Mouse (Mus musculus): Measurements from ENCODE around the gene Tubb4b.

Tubb4b gene

DNA sequence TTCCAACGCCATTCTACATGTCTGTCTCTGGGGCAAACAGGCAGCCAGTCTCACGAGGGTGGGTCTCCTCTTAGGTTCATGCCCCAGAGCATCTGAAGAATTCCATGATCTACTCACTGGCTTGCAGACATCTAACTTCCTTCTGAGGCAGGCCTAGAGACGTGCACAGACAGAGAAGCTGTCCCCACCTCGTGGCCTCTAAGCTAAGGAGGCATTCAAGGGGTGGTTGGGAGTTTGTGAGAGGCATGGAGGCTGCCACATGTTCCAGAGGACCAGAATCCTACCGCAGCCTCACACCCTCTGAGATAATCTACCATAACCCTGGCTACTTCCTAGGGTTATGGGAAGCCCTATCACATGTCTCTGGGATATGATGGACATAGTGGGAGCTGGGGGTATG lies 30.5 kb downstream of the Tubb4b start:
- DNase-seq (ENCODE audit: low spot score in 2 of 2): peak in 1 of 2 experiments; percentile 56

DNA sequence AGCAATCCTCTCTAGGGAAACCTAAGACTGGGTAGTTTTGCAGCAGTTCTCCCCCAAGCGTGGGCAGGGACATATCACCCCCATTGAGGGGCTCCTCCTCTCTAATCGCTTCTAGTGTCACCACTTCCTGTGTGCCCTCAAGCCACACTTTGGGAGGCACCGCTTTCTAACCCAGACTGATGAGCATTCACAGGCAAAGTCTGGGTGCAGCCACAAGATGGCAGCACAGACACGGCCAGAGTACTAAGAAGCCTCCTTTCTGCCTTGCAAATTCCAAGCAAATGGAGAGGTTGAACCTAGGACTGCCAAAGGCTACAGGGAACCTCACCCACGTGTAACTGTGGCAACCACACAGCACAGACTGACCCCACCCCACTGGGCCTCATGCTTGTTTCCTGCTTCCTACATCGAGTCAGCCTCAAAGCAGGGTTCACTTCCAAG lies 31.2 kb downstream of the Tubb4b start:
- peak; percentile 82 to 88 for DNase-seq (ENCODE audit: low spot score in 2 of 2)

DNA sequence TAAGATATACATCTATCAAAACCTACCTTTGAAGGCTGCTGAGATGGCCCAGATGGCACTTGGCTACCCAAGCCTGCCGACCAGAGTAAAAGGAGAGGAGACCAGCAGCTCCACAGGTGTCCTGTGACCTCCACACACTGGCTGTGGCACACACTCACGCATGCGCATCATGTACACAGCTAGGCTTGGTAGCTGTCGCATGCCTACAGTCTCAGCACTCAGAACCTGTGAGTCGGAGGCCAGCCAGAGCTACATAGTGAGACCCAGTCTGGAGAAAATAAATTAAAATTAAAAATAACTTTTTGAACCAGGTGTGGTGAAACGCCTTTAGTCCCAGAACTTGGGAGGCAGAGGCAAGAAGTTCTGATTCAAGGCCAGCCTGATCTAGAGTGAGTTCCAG lies 36.7 kb downstream of the Tubb4b start:
- DNase-seq (ENCODE audit: low spot score in 2 of 2): no peak

DNA sequence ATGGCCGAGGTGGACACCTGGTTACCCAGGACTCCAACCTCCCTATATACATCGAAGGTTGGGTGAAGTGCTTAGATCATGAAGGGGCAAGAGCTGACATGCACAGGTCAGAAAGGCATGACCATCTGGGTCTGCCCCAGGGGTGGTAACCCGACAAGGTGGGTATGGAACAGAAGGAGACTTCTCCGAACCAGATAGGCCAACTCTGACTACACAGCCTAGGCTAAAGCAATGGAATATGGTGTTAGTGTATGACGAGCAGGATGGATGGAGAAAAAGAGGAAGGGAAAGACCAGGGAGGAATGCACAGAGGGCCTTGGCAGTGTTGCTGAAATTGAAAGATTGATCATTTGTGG lies 37.9 kb downstream of the Tubb4b start:
- no peak for DNase-seq (ENCODE audit: low spot score in 2 of 2)

DNA sequence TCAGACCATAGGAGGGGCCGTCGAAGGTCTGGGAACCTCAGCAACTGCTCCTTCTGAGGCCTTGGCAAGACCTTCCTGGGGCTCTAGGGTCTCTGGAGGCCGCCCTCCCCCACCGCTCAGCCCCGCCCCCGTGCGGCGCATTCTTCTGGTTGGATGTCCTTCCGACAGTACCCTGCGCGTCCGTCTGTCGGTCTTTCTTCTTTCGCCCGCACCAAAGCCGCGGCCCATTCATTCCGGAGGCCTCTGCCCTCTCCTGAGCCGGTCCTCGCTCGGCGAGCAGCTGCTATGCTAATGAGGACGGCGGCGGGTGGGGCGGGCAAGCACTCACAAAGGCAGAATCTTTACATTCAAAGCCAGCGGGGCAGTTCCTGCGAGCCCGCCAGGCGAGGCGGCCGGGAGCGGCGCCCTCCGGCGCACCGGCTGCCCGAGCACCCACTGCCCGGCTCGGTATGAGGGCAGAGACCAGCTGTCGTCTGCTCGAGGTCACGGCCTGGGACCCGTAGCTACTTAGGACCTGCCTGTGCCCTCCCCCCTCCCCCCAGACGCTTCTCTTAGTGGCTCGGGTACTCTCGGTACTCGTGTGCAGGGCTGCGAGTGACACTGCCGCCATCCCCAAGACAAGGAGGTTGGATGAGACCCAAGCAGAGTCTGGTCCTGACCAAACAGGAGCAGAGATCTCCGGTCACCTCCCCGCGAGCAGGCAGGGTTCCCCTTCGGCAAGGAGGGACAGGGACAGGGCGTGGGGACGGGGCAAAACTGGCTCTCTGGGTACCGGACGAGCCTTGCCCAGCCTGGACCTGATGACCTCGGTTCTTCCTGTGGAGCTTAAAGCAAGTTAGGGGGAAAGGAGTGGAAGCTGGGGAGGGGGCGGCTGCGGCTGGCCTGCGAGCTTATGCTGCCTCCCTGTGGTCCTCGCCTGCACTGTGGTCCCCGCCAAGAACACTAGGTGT lies 38.6 kb downstream of the Tubb4b start:
- peak; percentile 60 to 84 for DNase-seq (ENCODE audit: low spot score in 2 of 2)

DNA sequence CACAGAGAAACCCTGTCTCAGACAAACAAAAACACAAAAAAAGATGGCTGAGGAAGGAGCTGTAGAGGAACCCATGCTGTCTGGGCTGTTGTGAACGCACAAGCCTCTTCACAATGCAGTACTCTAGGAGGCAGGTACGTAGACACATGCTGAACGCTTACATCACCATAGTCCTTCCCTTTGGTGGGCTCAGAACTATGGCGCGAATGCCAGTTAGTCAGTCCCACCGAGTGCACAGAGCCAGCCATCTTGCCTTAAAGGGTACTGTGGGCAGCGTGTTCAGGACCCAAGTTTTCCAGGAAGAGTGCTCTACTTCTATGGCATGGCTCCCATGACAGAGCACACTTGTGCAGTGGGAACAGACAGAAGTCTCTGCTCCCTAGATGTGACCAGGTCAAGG lies 40.0 kb downstream of the Tubb4b start:
- no peak for DNase-seq (ENCODE audit: low spot score in 2 of 2)

DNA sequence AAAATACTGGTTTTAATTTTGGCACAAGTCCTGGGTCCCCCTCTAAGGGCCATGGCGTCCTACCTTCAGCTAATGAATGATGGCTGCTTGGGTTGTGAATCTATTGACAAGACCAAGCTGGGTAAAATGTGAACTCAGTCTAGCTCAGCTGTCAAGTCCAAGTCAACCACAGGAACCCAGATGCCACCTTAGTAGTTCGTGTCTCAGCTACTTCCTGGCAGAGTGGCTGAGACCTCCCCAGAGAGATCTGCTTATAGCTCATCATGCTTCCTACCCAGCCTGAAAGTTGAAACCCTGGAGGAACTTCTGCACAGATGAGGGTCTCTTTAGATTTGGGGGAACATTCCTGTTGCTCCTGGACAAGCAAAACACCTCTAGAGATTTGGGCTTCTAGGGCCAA lies 41.2 kb downstream of the Tubb4b start:
- no peak for DNase-seq (ENCODE audit: low spot score in 2 of 2)

DNA sequence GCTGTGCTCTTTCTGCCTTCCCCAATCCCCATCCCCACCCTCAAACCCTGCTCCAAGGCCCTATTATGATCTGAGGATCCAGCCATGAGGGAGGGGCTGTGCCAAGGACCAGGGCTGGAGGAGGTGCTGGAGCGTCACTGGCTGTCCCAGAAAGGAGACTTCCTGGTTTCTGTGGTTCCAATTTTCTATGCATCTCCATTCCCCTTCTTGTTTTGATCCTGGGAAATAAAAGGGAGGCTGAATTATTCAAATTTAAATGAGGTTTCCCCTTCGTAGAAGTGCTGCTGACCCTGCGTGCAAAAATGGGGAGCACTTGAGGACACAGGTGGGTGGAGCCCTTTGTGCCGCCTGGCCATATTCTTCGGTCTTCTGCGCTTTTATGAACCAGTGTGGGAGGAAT lies 41.8 kb downstream of the Tubb4b start:
- DNase-seq (ENCODE audit: low spot score in 2 of 2): no peak

DNA sequence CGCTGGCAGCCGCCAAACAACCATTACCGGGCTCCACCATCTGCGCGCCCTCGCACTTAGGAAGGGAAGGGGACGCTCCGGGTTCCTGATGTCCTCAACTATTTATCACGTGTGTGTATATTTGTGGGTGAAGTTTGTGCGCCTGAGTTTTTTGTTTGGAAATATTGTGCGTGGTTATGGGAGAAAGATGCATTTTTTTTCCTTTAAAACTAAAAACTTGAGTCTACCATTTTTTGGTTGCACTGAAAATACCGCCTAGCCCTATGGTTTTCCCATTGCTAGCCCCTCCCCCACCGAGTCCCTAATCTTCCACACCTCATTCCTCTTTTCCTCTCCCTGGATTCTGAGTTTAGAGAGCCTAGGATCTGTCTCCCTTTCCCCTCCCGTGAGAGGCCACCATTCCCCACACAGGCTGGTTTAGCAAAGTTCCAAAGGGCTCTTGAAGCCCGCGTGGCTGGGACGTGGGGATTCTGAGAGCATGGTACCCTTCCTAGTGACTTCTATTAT lies 42.6 kb downstream of the Tubb4b start:
- DNase-seq (ENCODE audit: low spot score in 2 of 2): peak in 1 of 2 experiments; percentile 81

DNA sequence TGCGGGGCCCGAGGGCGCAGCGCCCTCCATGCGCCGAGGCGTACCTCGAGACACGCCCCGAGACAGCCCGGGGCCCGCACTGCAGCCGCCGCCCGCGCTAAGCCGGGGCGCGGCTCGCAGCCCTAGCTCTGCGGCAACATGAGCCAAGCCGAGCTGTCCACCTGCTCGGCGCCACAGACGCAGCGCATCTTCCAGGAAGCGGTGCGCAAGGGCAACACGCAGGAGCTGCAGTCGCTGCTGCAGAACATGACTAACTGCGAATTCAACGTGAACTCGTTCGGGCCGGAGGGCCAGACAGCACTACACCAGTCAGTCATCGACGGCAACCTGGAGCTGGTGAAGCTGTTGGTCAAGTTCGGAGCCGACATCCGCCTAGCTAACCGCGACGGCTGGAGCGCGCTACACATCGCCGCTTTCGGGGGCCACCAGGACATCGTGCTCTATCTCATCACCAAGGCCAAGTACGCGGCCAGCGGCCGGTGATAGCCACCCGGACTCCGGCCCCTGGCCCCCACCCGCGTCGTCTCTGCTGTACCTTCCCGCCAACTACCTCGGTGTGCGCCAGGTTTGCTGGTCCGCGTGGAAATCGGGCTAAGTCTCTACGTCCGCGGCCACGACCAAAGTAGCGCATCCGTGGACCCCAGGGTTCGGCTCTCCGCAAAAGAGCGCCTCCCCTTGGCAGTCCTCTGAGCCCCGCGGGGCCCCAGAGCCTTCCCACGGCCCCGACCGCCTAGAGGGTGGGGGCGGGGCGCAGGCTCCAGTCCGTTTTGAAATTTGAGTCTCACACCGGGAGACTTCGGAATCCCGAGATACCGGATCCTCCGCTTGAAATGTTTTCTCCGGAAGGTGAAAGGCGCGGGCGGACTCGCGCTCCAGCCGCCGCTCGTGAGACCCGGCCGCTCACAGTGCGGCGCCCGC lies 43.3 kb downstream of the Tubb4b start:
- DNase-seq (ENCODE audit: low spot score in 2 of 2): peak; percentile 56 to 82

DNA sequence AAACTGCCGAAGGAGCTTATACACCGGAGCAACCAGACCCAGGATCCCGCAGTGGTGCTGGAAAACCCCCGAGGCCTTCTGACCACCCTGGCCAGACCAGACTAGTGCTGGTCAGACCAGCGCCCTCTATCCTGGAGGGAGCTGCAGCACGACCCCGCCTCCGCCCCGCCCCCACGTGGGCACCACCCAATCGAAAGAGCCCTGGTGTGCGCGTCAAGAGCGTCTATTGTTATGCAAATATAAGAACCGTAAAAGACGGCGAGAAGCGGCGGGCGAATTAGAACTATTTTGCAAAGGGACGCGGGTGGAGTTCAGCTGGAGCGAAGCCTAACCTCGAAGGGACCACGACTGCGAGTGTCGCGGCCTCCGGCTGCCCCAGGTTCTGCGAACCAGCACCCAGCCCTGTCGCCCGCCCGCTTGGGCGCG lies 44.0 kb downstream of the Tubb4b start, which contains the start of gene Nrarp:
Gene Nrarp (plus strand): TSS at position 281 of the 426 bp plus-strand sequence.
- DNase-seq (ENCODE audit: low spot score in 2 of 2): peak; percentile 91 to 95

DNA sequence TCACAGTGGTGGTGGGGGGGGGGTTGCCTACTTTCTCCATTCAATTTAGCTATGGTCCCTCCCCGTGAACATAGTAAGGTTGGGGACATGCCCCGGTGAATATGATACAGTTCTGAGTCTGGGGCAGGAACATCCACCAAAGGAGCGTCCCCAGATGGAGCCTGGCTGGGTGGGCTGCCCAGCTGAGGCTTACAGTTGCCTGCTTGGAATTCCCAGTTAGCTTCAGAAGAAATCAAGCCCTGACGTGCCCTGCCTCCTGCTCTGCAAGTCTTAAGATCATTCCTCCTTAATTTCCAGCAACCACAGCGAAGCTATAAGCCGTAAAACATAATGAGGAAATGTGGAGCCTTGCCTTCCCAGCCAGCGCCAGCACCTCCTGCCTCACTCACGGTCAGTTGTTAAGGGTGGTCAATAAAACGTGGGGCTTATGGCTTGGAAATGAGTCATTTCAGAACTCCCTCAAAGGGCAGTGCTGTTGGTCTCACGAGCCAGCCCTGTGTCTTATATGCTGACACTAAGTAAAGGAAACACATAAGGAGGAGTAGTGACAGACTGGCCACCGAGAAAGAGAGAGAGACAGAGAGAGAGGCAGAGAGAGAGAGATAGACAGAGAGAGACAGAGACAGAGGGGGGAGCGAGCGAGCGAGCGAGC lies 44.8 kb downstream of the Tubb4b start:
- no peak for DNase-seq (ENCODE audit: low spot score in 2 of 2)

DNA sequence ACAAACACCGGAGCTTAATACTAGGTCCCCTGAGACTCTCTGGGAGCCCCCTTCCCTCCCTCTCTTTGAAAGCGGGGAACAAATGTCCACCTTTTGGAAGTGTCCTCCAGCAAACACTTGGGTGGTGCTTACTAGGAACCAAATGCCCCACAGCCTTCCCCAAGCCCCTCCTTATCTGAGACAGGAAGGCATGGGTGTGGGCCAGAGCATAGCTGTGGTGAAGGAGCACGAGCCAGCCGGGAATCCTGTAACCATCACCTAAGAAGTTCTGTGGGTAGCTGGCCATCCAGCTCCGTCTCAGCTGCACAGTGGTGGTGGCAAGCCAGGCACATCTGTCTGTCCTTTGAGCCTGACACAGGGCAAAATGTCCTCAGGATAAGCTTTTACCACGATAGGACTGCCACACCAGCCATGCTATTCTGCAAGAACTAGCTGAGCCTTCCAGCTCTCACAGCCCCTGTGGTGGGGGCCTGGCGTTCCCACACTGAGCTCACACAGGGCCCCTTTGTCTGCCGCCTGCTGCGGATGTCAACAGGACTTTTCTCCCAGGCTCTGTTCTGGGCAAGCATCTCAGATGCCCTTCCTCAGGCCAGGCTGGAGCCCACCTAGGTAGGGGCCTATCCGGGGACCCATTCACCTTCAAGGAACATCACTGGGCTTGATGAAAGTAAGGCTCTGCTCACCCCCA lies 46.1 kb downstream of the Tubb4b start:
- no peak for DNase-seq (ENCODE audit: low spot score in 2 of 2)

DNA sequence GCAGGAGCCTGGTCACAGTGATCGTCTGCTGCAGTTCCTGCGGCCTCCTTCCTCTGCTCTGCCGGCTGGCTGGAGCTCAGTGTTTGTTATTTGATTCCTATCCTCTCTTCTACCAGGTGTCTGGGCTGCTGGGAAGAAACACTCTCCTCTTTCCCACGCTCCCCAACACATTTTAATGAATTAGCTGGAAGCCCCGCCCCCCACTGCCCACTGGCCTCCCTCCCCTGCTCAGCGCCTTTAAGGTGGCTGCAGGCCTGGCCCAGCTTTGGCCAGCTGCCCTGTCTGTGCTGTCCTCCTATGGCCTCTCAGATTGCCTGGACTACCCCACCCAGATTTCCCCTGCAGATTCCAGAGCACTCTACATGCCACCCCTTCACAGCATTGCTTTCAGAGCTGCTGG lies 46.8 kb downstream of the Tubb4b start:
- DNase-seq (ENCODE audit: low spot score in 2 of 2): no peak

DNA sequence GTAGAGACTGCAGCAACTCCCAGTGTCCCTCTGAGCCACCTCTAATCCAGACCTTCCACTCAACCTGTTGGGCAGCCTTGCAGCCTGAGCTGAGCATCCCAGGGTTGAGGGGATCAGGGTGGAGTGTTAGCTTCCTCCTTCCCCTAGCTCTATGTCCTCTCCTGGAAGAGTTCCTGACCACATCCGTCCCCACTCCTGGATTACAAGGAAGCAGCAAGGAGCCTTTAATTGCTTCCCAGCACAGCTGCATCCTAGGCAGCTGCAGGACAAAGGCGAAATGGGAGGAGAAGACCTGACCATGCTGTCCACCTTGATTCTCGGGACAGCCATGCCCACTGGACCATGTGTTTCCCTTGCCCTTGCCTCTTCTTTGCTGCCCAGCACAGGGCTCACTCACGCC lies 47.4 kb downstream of the Tubb4b start:
- DNase-seq (ENCODE audit: low spot score in 2 of 2): no peak

DNA sequence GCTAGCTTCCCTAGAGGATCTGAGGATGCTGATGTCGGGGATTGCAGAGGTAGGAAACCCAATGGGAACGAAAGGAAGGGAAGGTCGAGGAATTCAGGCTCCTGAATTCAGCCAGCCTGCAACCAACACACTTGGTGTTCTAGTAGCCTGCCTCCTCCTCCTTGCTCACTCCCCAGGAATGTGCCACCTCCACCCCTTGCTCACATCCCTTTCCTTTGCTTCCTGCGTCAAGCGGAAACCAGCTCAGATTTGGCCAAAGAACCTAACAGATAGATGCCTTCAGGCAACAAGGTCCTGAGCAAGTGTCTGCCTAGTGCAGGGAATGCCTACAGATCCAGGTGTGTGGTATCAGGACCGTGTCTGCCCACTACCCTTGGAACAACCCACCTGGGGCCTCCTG lies 47.9 kb downstream of the Tubb4b start:
- DNase-seq (ENCODE audit: low spot score in 2 of 2): no peak

DNA sequence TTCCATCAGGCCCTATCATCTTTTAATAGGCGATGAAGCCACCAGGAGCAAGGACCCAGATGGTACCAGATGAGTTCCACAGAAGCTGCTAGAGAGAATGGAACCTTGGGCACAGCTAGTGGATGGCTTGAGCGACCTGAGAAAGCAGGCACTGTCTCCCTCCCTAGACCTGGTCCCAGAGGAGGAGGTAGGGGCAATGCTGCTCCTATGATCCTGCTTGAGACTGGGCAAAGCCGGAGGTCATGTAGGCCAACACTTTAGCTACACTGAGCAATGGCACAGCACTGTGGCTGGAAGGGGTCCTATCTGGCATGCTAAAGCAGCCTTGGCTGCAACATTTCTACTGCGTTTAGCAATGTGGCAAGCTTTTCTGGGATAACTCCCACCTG lies 48.8 kb downstream of the Tubb4b start:
- DNase-seq (ENCODE audit: low spot score in 2 of 2): peak in 1 of 2 experiments; percentile 55

DNA sequence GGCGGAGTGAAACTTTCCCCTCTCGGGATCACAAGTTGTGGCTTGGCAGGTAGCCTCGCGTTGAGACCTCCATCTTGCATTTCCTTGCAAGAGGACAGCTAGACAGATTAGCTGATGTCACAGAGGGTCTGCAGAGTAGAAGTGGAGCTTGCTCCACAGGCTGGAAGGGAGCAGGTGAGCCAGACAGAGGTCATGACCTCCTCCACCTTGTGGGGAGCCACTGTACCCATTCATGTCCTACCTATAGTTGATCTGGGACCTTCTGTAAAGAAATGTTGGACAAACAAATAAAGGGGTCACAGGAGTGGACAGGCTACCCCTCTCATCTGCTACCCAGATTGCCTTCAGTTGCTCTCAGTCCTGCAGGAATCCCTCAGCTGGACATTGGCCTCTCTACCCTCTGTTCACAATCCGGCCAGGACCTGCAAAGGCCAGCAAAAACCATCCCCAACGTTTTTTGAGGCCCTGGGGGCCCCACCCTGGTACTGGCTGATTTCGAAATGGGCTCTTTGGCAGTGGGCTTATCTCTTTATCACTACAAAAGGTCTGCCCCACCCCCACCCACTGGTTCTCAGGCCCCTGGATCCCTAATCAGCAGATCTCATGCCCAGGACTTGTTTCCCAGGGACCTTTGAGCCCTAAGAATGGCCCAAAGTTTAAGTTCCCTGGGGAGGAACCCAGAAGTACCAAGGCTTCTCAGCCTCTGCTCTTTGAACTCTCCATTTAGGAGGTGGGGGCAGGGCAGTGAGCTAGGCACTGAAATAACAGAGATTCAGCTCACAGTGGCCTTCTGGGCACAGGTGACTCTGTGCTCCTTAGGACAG lies 49.4 kb downstream of the Tubb4b start:
- no peak for DNase-seq (ENCODE audit: low spot score in 2 of 2)

DNA sequence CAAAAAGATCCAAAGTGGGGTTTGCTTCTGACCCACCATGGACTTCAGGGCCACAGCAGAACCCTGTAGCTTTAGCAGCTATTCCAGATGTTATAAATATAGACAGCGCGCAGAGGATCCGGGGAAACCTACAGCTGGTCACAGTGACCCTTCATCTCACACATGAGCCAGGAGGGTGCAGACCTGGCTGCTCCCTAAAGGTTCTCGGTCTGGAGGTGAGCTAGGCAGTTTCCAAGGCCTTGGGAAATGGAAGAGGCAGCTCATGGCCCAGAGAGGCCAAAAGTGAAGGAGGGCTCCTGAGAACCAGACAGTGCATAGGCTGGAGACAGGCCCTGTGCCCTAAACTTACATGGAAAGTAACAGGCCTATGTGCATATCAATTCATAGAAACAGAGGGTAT lies 50.7 kb downstream of the Tubb4b start:
- peak in 1 of 2 experiments; percentile 58 for DNase-seq (ENCODE audit: low spot score in 2 of 2)

DNA sequence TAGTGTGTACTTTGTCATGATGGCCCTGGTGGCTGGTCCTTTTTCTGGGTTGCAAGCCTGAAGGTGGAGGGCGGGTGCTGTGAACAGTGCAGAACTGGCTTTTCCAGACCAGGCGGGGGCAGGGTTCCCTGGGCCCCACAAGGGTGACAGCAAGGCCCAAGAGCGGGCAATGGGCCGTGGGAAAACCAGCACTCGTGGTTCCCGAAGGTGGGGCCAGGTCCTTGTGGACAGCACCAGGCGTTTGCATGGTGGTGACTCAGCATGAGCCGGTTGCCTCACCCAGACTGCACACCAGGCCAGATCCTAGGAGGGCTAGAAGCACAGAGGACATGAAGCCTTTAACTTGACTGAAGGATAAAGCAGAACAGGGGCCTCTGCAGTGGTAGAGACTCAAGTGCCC lies 51.9 kb downstream of the Tubb4b start:
- peak in 1 of 2 experiments; percentile 70 for DNase-seq (ENCODE audit: low spot score in 2 of 2)

Measured in spleen, postnatal 4 days (tissue).